Mouse (Mus musculus) lung, embryonic 14.5 days (tissue): ENCODE results near the gene Rgs12. TPM values are rescaled to one million over a fixed set of nuclear protein-coding genes. Genes with fewer than 3 reads are reported as not detected.

Source experiments
- ATAC-seq: fragments of 200-750 bp; cut with Nextera tagmentation; 2 replicates; pipeline ENCODE4 v1.8.0; 2017; ENCODE audit warnings: mild to moderate bottlenecking, moderate TSS enrichment, moderate library complexity; ENCODE audit not compliant: insufficient read depth
- DNase-seq: peaks from one replicate; pipeline ENCODE4 v3.0.0-alpha.2; 2015
- H3K27ac ChIP-seq: fragments of 300-500 bp; sonication (generic); 2 replicates; pipeline ENCODE4 v1.5.1; 2014; ENCODE audit warnings: low read depth, mild to moderate bottlenecking, moderate library complexity
- H3K27me3 ChIP-seq: fragments of 300-500 bp; sonication (generic); 2 replicates; pipeline ENCODE4 v1.6.1; 2014; ENCODE audit warnings: low read length, control low read depth; ENCODE audit not compliant: insufficient read depth
- H3K36me3 ChIP-seq: fragments of 300-500 bp; sonication (generic); 2 replicates; pipeline ENCODE4 v1.6.1; 2014; ENCODE audit warnings: control low read depth; ENCODE audit not compliant: insufficient read depth
- H3K4me1 ChIP-seq: fragments of 300-500 bp; sonication (generic); 2 replicates; pipeline ENCODE4 v1.6.1; 2014; ENCODE audit warnings: antibody characterized with exemption, control low read depth; ENCODE audit not compliant: insufficient read depth
- H3K4me2 ChIP-seq: fragments of 300-500 bp; sonication (generic); 2 replicates; pipeline ENCODE4 v1.6.1; 2014; ENCODE audit warnings: mild to moderate bottlenecking
- H3K4me3 ChIP-seq: fragments of 300-500 bp; sonication (generic); 2 replicates; pipeline ENCODE4 v1.5.1; 2014; ENCODE audit warnings: low read depth, low read length
- H3K9ac ChIP-seq: fragments of 300-500 bp; sonication (generic); 2 replicates; pipeline ENCODE4 v1.6.1; 2014
- H3K9me3 ChIP-seq: fragments of 300-500 bp; sonication (generic); 2 replicates; pipeline ENCODE4 v1.6.1; 2016; ENCODE audit warnings: low read depth, low read length, control low read depth
- CTCF ChIP-seq: IDR thresholded peaks from 2 replicates; pipeline ENCODE4 v1.5.1; 2016; ENCODE audit warnings: antibody characterized with exemption, low read depth
- WGBS: fragments of 180-500 bp; shearing (Covaris S2); extraction: QIAGEN DNeasy Blood & Tissue Kit; methylation state at CpG from one replicate; pipeline ENCODE4 v1.1.7; 2014; 5-methylcytosine and 5-hydroxymethylcytosine counted together
- polyA plus RNA-seq: library from polyadenylated mRNA; unstranded; fragments of >200 nt; fragmentation: Nextera tagmentation; extraction: Ambion mirVana; gene quantifications from 2 replicates; pipeline ENCODE4 v1.2.1, GENCODE M21; 2014

Rgs12 gene
- polyA plus RNA-seq, 1 experiment from 2014 or later = 31.4 TPM

DNA sequence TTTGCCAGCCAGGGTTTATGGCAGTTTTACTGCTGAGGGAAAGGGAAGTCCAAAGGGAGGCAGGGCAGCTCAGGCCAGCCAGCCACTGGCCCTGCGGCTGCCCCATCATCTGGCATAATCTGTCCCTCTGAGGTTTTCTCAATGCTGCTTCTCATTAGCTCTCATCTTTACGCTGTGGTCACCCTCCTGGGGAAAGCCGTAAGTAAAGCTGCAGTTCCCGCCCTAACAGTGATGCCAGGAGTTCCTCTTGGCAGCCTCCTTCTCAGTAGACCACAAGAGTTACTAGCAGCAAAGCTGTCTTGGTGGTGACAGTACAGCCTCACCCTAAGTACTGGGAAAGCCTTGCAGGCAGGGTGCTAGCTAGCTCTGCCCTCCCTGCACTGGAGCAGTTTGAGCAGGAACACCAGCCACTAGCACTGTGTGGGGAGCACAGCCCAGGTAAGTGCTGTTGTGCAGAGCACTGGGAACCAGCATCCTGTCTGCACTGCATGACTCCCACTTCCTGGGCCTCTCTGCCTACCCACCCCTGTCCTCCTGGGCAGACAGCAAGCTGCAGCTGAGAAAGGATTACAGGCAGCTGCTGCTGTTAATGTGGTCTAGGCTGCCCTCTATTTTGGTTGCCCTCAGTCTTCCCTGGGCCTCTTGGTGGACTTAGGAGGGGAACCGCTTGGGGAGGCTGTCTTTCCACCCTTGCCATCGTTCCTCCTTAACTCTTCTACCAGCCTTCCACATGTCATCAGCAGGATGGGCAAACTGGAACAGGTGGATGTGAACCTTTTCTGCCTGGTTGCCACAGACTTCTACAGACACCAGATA, 41.1 kb upstream of the Rgs12 start, which contains the start of gene Msantd1:
Gene Msantd1 (plus strand): TSS at position 103 of the 816 bp plus-strand sequence.
- peak within 1 kb of the TSS; percentile 67 for H3K27ac ChIP-seq
- H3K4me1 ChIP-seq = no peaks in the 10 kb centered on the region
- 85% methylated on average over 6 of the region's 6 CpGs for WGBS
- H3K27me3 ChIP-seq = no peaks in the 10 kb centered on the region
- H3K36me3 ChIP-seq = peaks cover 60% of the 10 kb centered on the region
- ATAC-seq = no peak
- no peak for DNase-seq
- H3K9me3 ChIP-seq = no peaks in the 10 kb centered on the region
- H3K4me2 ChIP-seq = no peak within 1 kb of the TSS
- H3K4me3 ChIP-seq = no peak within 1 kb of the TSS
- no peak within 1 kb of the TSS for H3K9ac ChIP-seq
- TF ChIP-seq CTCF = no peak

DNA sequence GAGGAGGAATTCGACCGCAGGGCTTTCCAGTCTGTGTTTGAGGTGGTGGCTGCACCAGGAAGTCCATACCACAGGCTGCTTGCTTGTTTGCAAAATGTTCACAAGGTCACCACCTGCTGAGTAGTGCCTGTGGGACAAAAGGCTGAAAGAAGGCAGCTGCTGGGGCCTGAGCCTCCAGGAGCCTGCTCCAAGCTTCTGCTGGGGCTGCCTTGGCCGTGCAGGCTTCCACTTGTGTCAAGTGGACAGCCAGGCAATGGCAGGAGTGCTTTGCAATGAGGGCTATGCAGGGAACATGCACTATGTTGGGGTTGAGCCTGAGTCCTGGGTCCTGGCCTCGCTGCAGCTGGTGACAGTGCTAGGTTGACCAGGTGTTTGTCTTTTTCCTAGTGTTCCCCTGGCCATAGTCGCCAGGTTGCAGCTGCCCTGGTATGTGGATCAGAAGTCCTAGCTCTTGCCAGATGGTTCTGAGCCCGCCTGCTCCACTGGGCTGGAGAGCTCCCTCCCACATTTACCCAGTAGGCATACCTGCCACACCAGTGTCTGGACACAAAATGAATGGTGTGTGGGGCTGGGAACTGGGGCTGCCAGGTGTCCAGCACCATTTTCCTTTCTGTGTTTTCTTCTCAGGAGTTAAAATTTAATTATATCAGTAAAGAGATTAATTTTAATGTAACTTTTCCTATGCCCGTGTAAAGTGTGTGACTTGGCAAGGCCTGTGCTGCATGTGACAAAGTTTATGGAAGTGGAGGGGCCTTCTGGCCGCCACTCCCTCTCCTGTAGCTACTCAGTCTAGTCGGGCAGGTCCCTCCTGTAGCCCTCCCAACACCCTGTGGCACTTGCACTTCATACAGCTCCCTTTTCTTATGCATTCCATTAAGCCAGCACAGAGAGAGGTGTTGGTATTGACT, 40.3 kb upstream of the Rgs12 start:
- Histone ChIP-seq H3K9me3 (no peaks in the 10 kb centered on the region), H3K27ac (peak overlapping the region; percentile 67), H3K9ac (no peak overlapping the region), H3K27me3 (no peaks in the 10 kb centered on the region), H3K4me3 (no peak overlapping the region), H3K4me1 (no peaks in the 10 kb centered on the region), H3K36me3 (peaks cover 55% of the 10 kb centered on the region), H3K4me2 (no peak overlapping the region)
- no peak for TF ChIP-seq CTCF
- DNase-seq = no peak
- peak; percentile 53; the same call in 1 of the 2 replicates for ATAC-seq
- 66% methylated on average over 9 of the region's 9 CpGs for WGBS

DNA sequence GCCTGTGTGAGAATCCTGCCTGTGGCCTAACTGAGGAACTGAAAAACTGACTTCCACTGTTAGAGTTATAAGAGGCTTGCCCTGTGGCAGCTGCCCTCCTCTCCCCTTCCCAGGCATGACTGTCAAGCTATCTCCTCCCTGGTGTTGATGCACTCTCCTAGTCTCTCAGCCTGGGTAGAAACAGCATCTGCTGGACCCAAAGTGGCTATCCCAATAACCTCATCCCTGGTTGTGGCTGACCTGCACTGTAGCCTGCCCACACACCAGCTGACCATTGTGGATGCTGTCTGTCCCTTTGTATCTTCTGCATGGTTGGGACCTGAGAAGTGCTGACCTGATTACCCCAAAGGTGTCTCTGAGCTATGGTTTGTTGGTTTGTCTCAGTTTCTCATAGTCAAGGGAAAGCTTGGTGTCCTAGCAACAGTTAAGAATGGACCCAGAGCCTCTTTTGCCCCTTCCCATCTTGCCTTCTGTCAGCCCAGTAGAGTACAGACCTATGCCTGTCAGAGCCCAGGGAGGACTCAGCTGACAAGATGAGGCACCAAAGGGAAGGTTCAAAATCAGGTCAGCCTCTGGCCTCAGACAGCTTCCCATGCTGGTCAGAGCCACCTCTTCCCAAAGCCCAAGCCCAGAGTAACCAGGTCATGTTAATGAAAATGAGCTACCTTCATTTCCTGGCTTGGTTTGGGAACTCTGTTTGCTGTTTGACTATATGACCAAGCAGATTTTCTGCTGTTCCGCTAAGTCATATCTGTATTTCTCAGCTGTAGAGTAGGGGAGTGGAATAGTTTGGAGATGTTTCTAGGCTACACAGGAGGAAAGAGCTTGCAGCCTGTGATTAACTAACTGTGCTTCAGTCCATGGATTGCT, 39.4 kb upstream of the Rgs12 start:
- H3K27ac ChIP-seq = no peak overlapping the region
- no peaks in the 10 kb centered on the region for H3K9me3 ChIP-seq
- WGBS = 94% methylated on average over 1 of the region's 1 CpGs
- H3K4me3 ChIP-seq = no peak overlapping the region
- ATAC-seq (no peak), DNase-seq (no peak)
- H3K27me3 ChIP-seq = no peaks in the 10 kb centered on the region
- H3K36me3 ChIP-seq = peaks cover 46% of the 10 kb centered on the region
- H3K4me1 ChIP-seq = no peaks in the 10 kb centered on the region
- no peak overlapping the region for H3K4me2 ChIP-seq
- no peak for TF ChIP-seq CTCF
- H3K9ac ChIP-seq = no peak overlapping the region

DNA sequence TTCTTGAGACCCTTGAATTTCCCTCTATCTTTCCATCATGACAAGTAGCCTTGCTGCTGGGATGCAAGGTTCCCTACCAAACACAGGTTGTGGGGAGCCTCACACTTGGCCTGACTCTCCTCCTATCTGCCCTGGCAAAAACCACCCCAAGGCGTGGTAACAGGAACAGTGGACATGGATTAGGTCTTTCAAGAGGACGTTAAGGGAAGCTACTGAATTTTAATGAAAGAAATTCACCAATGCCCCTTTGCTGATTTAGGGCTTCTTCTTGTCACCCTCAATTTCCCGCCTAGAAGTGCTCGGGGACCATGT, 38.8 kb upstream of the Rgs12 start:
- no peak overlapping the region for H3K9ac ChIP-seq
- TF ChIP-seq CTCF = no peak
- H3K4me2 ChIP-seq = no peak overlapping the region
- no peak for DNase-seq
- no peaks in the 10 kb centered on the region for H3K9me3 ChIP-seq
- no peak overlapping the region for H3K4me3 ChIP-seq
- H3K27ac ChIP-seq = no peak overlapping the region
- H3K36me3 ChIP-seq = peaks cover 40% of the 10 kb centered on the region
- no peaks in the 10 kb centered on the region for H3K4me1 ChIP-seq
- no peak for ATAC-seq
- 81% methylated on average over 4 of the region's 4 CpGs for WGBS
- H3K27me3 ChIP-seq = no peaks in the 10 kb centered on the region

DNA sequence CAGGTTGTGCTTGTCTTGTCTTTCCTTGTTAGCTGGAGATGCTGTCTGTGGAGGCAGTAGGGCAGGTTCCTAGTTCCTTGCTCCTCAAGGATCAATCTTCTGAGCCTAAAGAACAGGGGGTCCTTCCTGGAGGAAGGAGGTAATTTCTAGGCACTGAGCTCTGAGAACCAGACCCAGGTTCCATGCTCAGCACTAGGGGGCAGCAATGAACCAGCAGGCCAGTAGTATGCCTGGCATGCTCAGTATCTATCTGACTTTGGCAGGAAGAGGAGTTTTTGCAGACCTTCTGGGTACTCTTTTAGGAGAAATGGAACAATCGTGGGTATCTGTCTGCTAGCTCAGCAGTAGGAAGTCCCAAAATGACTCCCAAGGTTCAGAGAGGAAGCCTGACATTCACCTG, 33.4 kb upstream of the Rgs12 start:
- TF ChIP-seq CTCF = peak; percentile 93
- peak; percentile 66; the same call in 1 of the 2 replicates for ATAC-seq
- peak; percentile 90 for DNase-seq
- Histone ChIP-seq H3K4me1 (no peaks in the 10 kb centered on the region), H3K9ac (no peak overlapping the region), H3K27ac (no peak overlapping the region), H3K36me3 (0 out of 2 replicates have a peak, but pooled peaks cover 5% of the 10 kb centered on the region), H3K27me3 (no peaks in the 10 kb centered on the region), H3K4me2 (no peak overlapping the region), H3K4me3 (no peak overlapping the region), H3K9me3 (no peaks in the 10 kb centered on the region)
- 7% methylated on average over 1 of the region's 1 CpGs for WGBS

DNA sequence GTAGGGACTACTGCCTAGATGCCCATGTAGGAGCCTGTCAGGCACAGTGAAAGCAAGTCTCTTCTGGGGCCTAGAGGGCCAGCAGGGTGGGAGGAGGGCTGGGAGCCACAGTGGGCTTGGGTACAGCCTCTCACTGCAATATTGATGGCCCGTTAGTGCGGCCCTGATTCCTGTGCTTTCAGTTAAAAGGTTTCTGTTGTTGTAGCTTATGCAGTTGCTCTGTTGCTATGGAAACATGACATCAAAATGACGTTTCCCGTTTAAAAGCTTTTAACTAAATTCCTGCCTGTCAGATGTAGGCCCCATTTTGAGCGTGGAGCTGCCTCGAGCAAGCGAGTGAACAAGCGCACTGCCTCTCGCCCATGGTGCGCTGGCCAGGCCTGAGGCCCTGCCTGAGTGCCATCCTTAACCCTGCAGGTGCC, 32.0 kb upstream of the Rgs12 start:
- Histone ChIP-seq H3K27me3 (no peaks in the 10 kb centered on the region), H3K36me3 (0 out of 2 replicates have a peak, but pooled peaks cover 9% of the 10 kb centered on the region), H3K9me3 (no peaks in the 10 kb centered on the region), H3K9ac (no peak overlapping the region), H3K27ac (no peak overlapping the region), H3K4me2 (no peak overlapping the region), H3K4me1 (no peaks in the 10 kb centered on the region), H3K4me3 (no peak overlapping the region)
- no peak for DNase-seq
- 58% methylated on average over 10 of the region's 10 CpGs for WGBS
- TF ChIP-seq CTCF = no peak
- no peak for ATAC-seq
